Mouse (Mus musculus) left cerebral cortex, postnatal 14 days (tissue): Measurements from ENCODE around the gene Gnptab. TPM values are rescaled to one million over a fixed set of nuclear protein-coding genes. Genes with fewer than 3 reads are reported as not detected.
"Not testable (repeated sequence)": the region's sequence is repeated elsewhere in the genome, so short reads cannot be mapped to it uniquely, and the experiment has no call there.

Experiments
- DNase-seq, 2 experiments: peaks; one replicate each; pipeline ENCODE4 v3.0.0; 2021 to 2022; ENCODE audit warnings: low spot score in 2 of 2, mixed read lengths in 1 of 2
- intact Hi-C: fragments of 180-260 bp; cut with DNase I; formaldehyde crosslinking; loops from one replicate; pipeline ENCODE4 v1.15.1; 2025
- total RNA-seq, 2 experiments: library from RNA; stranded (reverse); gene quantifications; 2 replicates each; pipeline ENCODE4 v1.2.3; 2021

The Gnptab gene
- total RNA-seq, 2 experiments from 2014 or later, result 81.4 to 93.4 TPM

DNA sequence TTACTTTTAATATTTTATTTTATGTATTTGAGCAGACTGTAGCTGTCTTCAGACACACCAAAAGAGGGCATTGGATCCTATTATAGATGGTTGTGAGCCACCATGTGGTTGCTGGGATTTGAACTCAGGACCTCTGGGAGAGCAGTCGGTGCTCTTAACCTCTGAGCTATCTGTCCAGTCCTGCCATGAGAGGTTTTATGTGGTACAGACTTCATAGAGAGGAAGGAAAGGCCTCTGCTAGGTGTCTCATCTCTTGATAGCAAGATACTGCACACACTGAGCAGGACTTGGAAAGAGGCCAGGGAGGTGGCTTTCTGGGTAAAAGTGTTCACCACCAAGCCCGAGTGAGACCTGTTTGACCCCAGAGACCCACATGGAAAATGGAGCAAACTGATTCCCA is 6.0 kb upstream of the Gnptab start:
- intact Hi-C loops, DNase-seq: not testable (repeated sequence)

DNA sequence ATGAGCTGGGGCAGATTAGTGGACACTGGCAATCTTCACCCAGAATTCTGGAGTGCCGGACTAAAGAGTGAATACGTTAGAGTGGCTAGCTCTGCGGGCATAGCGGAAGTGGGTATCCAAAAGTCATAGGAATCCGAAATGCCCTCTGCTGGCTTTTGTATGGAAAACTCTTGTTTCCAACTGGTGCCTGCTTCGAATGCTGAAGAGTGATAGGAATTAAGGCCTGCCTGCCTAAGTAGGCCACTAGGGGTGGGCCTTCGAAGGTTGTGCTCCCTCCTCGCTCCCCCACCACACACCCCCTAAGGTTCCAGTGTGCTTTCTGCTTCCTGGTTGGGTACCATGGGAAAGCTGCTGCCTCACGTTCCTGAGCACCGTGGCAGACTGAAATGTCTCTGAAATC is 3.9 kb upstream of the Gnptab start:
- intact Hi-C loops, result loop anchor here (5.0 kb wide), 2 partner anchors 292 to 352 kb away; no protein-coding TSS in a partner anchor
- DNase-seq, result no peak

DNA sequence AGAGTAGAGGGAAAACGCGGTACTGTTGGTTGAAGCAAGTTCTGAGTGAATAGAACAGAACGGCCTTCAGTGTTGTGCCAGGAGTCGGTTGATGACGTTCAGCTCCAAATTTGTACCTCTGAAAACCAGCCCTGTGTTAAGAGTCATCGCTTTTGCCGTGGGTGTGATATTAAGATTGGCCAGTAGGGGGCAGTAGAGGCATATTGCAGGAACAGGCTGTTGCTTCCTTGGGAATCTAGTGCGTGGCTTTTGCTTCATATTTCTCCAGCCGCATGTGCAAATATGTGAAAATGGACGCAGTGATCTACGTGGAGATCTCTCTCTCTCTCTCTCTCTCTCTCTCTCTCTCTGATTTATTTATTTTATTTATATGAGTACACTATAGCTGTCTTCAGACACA is 2.2 kb upstream of the Gnptab start:
- peak; percentile 96 to 98 for DNase-seq
- intact Hi-C loops, result loop anchor here (5.0 kb wide), 2 partner anchors 291 to 351 kb away; no protein-coding TSS in a partner anchor

DNA sequence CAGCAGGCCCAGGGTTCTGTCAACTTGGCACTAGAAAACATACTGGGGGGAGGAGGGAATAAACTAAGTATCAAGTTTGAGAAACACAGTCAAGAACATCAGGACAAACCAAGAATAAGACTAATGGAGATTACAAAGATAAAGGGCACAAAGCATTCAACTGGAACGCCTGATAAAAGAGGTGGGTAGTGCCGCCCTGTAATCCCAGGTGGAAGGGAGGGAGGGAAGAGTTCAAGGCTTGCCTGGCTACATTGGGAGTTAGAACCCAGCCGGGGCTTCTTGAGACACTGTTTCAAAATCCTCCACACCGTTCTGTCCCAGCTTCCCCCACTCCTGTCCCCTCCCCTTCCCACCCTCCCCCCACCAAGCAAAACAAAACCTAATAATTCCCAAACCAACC is 1.3 kb upstream of the Gnptab start:
- DNase-seq, result no peak
- intact Hi-C loops, result loop anchor here (5.0 kb wide), 2 partner anchors 290 to 350 kb away; no protein-coding TSS in a partner anchor

DNA sequence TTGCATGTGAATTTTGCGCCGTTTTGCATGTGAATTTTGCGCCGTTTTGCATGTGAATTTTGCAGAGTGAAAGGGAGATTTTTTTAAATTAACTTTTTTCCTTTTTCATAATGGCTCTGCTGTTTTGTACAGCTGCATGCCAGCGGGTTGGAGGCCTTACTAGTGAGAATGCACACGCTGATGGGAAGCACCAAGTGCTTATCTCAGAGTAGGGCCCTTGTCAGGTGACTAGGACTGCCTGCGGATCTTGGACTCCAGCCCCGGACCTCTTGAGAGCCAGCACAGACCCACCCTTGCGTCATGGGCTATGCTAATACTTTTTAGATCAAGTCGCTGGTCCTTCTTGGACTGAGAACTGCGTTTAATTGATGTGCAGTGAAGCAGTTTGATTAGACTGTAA is 1.1 kb downstream of the Gnptab start:
- peak; percentile 22 to 36 for DNase-seq
- intact Hi-C loops, result no loop called here

DNA sequence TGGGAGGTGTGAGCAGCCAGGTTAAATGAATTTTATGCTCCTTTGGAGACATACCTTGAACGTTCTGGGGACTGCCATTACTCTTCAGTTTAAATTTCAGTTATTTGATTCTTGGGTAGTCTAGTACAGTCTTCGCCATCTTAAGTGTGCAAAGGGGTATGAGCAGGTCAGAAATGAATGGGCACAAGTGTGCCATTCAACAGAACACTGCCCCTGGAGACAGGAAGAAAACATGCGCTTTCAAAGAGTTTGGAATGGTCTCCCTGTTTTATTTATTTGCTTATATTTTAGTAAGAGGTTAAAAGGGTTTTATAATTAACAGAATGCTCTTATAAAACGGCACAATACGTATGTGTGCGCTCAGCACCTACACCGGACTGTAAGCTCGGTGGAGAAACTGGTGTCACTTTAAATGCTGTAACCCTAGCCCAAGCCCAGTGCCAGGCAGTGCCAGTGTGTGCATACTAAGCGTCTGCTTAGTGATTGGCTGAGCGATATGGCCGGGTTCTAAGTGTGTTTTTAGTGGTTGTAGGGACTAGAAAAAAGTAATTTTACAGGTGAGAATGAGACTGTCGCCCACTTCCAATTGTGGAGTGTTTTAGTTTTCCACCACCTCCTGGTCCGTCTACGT is 1.6 kb downstream of the Gnptab start:
- intact Hi-C loops, result no loop called here
- no peak for DNase-seq

DNA sequence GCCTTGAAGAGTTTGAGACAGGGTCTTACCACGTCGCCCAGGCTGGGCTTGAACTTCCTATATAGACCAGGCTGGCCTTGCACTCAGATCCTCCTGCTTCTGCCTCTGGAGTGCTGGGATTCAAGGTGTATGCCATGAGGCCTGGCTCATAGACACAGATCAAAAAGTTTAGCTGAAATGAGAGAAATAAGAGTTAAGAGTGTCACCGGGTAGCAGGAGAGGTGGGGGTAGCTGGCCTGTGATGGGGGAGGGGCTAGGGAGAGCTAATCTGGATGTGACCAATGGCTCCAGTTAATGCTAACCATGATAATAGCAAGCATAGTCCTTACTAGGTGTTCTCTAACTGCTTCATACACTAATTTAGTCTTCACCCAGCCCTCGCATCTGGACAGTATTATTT is 2.4 kb downstream of the Gnptab start:
- no peak for DNase-seq
- intact Hi-C loops, result no loop called here

DNA sequence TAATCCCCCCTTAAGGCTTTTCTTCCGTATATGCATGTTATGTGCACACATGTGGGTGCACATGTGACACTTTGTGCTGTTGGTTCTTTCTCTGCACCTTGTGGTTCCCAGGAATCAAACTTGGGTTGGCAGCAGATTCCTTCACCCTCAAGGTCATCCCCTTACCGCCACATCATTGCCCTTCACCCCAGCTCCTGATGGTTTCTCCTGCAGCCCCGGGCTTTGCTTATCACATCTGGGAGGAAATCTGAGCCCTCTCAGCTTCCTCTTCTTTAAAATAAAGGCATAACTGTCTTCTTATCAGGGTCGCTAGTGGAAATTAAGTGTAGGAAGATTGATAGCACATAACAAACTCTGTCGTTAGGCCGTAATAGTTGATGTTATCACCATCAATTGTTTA is 3.1 kb downstream of the Gnptab start:
- intact Hi-C loops, result no loop called here

DNA sequence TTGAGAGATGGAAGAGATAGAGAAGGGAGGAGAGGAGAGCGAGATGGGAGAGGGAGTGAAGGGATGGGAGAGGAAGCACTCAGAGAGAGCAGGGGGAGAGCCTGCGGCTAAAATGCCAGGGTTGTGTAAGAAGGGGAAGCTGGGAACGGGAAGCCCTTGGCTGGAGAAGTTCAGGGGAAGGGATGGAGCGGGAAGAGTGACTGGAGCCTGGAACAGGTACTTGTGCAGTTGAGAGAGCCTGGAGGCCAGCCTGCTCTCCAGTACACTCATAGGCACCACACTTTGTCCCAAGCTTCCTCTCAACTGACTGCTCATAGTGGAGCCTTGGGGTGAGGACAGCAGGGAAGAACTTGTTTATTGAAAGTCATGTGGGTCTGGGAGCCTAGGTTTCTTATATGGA is 4.5 kb downstream of the Gnptab start:
- intact Hi-C loops, result no loop called here
- no peak for DNase-seq

More for the DNA sequence above, 3.1 kb downstream of the Gnptab start:
- no peak for DNase-seq

DNA sequence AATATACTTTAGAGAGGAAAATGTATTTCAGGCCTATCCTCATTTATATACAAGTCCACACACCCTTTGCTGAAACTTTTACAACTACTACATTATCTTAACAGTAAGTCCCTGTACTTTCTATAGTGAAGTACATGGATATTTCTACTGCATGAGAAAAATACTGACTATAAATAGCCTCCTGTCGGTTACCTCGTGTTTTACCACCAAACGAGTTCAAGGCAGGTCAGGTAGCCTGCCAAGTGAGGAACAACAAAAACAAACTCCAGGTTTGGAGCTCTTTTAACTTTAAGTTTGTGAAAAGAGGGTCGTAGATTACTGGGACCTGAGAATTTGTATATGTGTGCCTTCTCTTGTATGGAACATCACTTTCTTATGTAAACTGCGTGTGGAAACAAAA is 5.1 kb downstream of the Gnptab start:
- no peak for DNase-seq
- intact Hi-C loops, result no loop called here

DNA sequence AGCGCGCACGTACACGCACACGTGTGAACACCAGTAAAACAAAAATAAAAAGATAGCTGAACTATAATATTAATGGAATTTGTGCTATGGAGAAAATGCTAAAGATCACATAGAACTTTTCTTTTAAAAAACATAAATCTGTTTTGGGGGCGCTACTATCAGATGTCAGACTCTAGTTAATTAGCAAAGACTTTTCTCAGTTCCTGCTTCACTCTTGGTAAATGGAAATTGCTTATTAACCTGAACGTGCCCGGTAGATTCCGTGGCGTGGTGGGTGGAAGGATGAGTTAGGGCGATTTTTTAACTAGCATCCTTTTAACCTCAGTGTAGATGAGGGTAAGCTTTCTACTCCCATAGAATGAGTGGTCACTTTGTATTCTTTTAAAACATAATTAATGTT is 6.4 kb downstream of the Gnptab start:
- intact Hi-C loops, result no loop called here
- no peak for DNase-seq

DNA sequence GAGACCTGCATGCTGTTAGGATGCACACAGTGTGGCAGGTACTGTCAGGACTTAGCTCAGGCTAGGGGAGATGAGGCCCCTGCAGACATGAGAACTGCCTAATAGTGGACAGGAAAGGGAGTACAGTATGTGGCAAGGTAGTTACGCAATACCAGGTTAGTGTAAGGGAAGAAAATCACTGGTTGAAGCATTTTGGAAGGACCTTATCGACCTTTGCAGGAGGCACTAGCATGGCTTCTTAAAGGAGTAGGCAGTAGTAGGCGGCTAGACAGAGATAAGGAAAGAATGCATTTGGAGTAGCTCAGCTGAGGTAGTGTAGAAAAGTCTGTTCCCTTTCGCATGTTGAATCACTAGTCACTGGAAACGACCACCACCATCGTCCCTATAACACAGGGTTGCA is 6.8 kb downstream of the Gnptab start:
- intact Hi-C loops, result no loop called here
- no peak for DNase-seq

DNA sequence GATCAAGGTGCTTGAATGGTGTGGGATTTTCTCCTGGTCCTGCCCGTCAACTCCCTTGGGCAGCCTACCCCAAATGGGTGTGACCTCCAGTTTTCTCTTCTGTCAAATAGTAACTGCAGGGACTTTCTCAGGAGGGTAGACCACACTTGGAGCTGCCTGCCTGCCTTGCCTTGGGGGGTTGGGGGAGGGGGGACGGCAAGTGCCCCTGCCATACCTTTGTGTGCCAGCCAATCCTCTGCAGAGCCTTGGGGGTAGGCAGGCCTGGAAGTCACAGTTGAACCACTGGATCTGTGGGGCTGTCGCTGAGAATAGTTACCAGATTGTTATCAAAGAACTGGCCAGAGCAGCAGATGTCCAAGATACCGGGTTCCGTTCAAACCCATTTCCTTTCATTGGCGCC is 7.3 kb downstream of the Gnptab start:
- intact Hi-C loops, result no loop called here
- no peak for DNase-seq

DNA sequence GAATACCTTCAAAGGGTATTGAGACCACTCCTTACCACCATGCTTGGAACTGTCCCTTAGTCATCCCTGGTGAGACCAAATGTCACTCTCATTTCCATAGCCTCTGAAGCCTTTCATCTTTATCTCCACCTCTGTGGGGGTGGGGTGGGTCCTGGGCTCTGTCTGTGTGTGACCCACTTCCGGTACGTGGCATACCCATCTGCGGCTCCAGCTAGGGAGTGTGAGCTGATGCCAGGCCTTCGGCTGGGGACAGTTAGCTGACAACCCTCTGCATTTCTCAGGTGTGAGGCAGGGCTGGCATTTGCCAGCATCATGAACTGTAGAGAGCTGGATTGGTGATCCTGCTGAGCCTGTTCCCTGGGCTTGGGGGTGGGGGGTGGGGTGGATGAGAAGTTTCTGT is 10.6 kb downstream of the Gnptab start:
- intact Hi-C loops, result no loop called here
- no peak for DNase-seq

DNA sequence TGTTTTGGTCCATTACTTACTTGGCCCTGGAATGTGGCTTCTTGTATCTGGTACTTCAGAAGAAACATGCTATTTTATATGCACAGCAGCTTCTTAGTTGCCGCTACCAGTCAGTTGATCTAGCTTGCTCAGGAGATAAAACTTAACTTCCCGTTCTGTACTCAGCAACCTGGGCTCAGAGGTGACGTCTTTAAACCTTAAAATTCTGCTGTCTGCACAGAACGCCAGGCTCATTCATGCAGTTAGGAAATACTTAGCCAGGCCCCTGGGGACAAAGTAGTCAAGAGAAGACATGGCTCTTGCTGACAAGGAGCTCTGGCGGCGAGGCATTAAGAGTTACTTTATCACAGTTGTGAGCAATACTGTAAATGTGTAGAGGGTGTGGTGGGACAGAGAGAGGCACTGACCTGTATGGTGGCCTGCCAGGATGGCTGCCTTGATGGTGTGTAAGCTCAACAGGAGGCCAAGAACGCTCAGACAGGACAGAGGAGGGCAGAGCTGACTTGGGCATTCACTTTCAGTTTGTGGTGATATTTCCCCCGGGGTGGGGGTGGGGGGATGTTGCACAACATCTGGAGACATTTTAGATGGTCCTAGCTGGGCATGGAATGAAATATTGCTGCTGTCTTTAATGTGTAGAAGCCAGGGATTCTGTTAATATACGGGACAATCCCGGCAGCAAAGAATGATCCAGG is 11.3 kb downstream of the Gnptab start:
- intact Hi-C loops, result loop anchor here (10.0 kb wide), 1 partner anchor 1845 kb away; no protein-coding TSS in a partner anchor
- no peak for DNase-seq

DNA sequence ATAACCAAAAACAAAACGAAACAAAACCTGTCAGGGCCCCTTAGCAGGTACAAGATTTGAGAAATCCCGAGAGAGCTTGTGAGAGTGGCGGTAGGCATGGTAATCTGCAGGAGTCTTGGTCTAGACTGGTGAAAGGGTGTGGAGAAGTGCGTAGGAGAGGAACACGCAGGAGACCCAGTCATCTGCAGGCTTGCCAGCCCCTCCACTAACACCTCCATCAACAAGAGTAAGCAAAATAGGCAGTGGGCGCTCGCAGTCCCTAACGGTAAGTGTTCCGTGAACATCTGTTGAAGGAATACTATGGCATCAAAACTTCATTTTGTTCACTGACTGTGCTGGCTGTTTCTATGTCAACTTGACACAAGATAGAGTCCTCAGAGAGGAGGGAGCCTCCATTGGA is 12.6 kb downstream of the Gnptab start:
- intact Hi-C loops, result loop anchor here (10.0 kb wide), 1 partner anchor 1843 kb away; no protein-coding TSS in a partner anchor
- DNase-seq, result no peak

DNA sequence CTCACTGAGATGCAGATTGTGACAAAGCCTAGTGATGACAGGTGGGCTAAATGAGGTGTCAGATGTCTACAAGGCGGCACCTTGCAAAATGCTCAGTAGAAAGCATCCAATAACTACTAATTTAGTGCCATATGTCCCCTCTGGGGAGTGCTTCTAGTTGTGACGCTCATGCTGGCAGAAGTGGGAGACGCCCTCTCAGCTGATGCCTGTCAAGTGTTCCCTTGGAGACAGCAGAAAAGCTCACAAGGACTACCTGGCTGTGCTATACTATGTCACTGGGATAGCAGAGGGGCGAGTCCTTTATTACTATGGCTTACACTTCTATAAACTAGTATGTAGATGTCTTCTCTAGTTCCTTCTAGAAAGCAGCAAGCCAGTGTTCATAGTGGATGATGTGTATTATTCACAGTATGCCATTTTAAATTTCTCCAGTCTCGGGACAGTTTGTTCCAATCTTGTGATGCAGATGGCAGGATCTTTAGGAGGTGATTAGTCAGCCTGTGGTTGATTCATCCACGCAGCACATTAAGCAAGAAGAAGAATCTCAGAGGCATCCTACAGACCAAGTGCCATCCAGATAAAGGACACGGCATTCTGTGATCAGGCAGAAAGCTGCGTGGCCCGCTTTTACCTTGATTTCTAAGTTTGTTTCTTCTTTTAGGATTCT is 13.4 kb downstream of the Gnptab start:
- peak in 1 of 2 experiments; percentile 37 for DNase-seq
- intact Hi-C loops, result loop anchor here (10.0 kb wide), 1 partner anchor 1842 kb away; no protein-coding TSS in a partner anchor

DNA sequence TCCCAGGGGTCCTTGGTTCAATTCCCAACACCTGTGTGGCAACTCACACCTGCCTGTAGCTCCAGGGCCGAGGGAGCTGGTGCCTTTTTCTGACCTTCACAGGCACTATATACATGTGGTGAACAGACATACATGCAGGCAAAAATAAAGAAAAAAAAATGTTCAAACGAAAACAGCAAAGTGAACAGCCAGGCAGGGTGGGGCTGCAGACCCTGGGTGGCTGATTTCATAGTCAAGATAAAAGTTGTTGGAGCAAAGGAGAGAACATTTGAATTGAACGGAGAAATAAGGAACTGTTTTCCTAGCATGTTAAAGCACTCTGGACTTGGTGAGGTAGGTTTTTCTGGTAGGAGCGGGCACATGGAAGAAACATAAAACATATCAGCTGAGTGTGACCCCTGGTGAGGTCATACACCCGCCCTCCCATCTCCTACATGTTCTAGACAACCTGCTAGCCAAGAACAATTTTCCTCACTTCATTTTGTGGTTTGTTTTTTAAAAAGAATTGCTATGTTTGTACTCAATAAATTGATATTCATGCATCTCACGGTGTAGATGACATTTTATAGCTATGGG is 19.8 kb downstream of the Gnptab start:
- intact Hi-C loops, result loop anchor here (10.0 kb wide), 1 partner anchor 1836 kb away; no protein-coding TSS in a partner anchor
- DNase-seq, result no peak

DNA sequence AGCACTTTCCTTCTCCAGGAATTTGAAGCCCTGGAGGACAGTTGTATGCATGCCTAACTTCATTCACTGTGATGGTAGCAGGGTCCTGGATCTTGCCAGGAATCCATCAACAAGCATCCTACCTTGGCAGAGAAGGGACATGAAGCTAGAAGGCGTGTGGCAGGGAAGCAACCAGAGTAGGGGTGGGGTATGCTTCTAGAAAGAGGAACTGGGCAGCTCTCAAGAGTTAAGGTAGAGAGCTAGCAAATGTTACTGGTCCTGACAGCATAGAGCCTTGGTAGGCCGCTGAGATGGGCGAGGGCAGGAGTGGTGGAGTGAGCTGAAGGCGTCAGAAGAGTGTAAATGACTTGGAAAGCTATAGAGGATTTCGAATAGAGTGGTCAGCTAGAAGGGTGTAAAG is 20.3 kb downstream of the Gnptab start:
- intact Hi-C loops, result loop anchor here (10.0 kb wide), 1 partner anchor 1836 kb away; no protein-coding TSS in a partner anchor
- DNase-seq, result no peak

DNA sequence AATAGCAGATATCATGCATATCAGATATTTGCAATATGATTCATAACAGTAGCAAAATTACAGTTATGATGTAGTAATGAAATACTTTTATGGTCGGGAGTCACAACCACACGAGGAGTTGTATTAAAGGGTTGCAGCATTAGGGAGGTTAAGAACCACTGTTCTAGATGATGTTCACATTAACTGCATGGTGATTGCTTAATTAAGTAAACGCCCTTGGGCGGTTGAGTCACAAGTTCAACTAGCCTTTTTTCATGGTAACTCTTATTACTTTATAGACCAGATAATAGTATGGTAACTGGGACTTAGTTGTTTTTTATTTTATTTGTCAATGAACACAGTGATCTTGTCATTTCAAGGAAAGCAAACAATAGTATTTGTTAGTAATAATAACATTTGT is 24.1 kb downstream of the Gnptab start:
- no peak for DNase-seq
- intact Hi-C loops, result no loop called here
